Mouse (Mus musculus): Measurements from ENCODE around the gene Sstr1. TPM values are rescaled to one million over a fixed set of nuclear protein-coding genes. Genes with fewer than 3 reads are reported as not detected.

Sstr1 gene
- polyA plus RNA-seq, 1 experiment from 2014 or later: 0.11 TPM

DNA sequence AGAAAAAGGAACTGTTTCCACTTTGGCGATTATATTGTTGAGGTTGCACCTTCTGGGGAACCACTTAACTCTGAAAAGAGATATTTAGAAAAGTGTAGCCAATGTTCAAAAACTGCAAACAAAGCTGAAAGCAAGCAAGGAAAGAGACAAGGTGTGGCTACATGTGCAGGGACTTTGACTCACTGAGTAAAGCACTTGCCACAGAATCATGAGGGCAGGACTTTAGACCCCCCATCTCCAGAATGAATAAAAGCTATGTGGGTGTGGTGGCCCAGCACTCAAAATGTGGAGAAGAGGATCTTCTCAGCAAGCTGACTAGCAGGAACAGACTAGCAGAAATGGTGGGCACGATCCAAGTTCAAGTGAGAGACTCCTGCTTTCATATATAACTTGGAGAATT is 20.9 kb downstream of the Sstr1 start:
- 91% methylated on average over 2 of the region's 2 CpGs for WGBS
- Histone ChIP-seq H3K4me3 (no peak overlapping the region), H3K9me3 (replicated peaks) (no peaks in the 10 kb centered on the region), H3K27ac (replicated peaks) (no peak overlapping the region), H3K36me3 (no peaks in the 10 kb centered on the region), H3K4me1 (no peaks in the 10 kb centered on the region), H3K27me3 (ENCODE audit: low read depth, poor library complexity, severe bottlenecking) (no peaks in the 10 kb centered on the region)
- no peak for DNase-seq (ENCODE audit: low spot score)

DNA sequence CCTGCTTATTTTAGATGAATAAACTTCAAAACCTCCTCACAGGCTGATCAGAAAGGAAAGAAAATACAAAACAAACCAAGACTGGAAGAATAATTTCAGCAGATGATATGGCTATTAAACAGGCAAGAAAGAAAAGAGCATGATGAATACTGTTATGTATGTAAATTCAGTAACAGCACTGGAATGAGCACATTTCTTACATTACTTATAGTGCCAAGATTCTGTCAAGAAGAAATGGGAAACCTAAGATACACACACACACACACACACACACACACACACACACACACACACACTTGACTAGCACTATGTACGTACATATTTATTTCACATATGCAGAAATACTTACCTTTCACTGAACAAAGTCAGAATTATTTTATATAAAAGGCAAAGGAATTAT is 40.3 kb downstream of the Sstr1 start:
- DNase-seq (ENCODE audit: low spot score): no peak
- 86% methylated on average over 1 of the region's 1 CpGs for WGBS
- H3K36me3 ChIP-seq: no peaks in the 10 kb centered on the region
- no peak overlapping the region for H3K27ac ChIP-seq (replicated peaks)
- no peaks in the 10 kb centered on the region for H3K27me3 ChIP-seq (ENCODE audit: low read depth, poor library complexity, severe bottlenecking)
- H3K4me1 ChIP-seq: no peaks in the 10 kb centered on the region
- no peaks in the 10 kb centered on the region for H3K9me3 ChIP-seq (replicated peaks)
- H3K4me3 ChIP-seq: no peak overlapping the region

Other genes with a start within 250 kb of the Sstr1 start
- gene Clec14a, start 57.5 kb downstream of the Sstr1 start, polyA plus RNA-seq (2016; fragmentation: Nextera tagmentation; extraction: Ambion mirVana): 6.4 and 6.5 TPM in 2 replicates

Measured in midbrain, embryonic 10.5 days (tissue).